Mouse (Mus musculus) hindbrain, embryonic 15.5 days (tissue): ENCODE measurements around the gene Sidt1. TPM values are rescaled to one million over a fixed set of nuclear protein-coding genes. Genes with fewer than 3 reads are reported as not detected.

Experiments
- ATAC-seq: fragments of 200-750 bp; cut with Nextera tagmentation; 2 replicates; pipeline ENCODE4 v1.8.0; 2017; ENCODE audit warnings: low read depth, moderate number of reproducible peaks, moderate TSS enrichment; ENCODE audit not compliant: low FRiP score
- H3K27ac ChIP-seq: fragments of 300-500 bp; sonication (generic); replicated peaks from 2 replicates; pipeline ENCODE4 v1.5.1; 2015; ENCODE audit warnings: mild to moderate bottlenecking, inconsistent platforms
- H3K27me3 ChIP-seq: fragments of 300-500 bp; sonication (generic); 2 replicates; pipeline ENCODE4 v1.6.1; 2015; ENCODE audit warnings: control low read depth, inconsistent platforms
- H3K36me3 ChIP-seq: fragments of 300-500 bp; sonication (generic); 2 replicates; pipeline ENCODE4 v1.6.1; 2015; ENCODE audit warnings: control low read depth, inconsistent platforms
- H3K4me1 ChIP-seq: fragments of 300-500 bp; sonication (generic); replicated peaks from 2 replicates; pipeline ENCODE4 v1.6.1; 2015; ENCODE audit warnings: control low read depth, inconsistent platforms
- H3K4me2 ChIP-seq: fragments of 300-500 bp; sonication (generic); 2 replicates; pipeline ENCODE4 v1.6.1; 2015; ENCODE audit warnings: moderate library complexity, mild to moderate bottlenecking, inconsistent platforms
- H3K4me3 ChIP-seq: fragments of 300-500 bp; sonication (generic); 2 replicates; pipeline ENCODE4 v1.5.1; 2015; ENCODE audit warnings: mild to moderate bottlenecking, inconsistent platforms
- H3K9ac ChIP-seq: fragments of 300-500 bp; sonication (generic); 2 replicates; pipeline ENCODE4 v1.6.1; 2015; ENCODE audit warnings: inconsistent platforms
- H3K9me3 ChIP-seq: fragments of 300-500 bp; sonication (generic); 2 replicates; pipeline ENCODE4 v1.6.1; 2016; ENCODE audit warnings: control low read depth, inconsistent platforms
- WGBS: fragments of 180-500 bp; shearing (Covaris S2); methylation state at CpG from one replicate; pipeline ENCODE4 v1.1.7; 2015; 5-methylcytosine and 5-hydroxymethylcytosine counted together
- polyA plus RNA-seq: library from polyadenylated mRNA; unstranded; fragments of >200 nt; fragmentation: Nextera tagmentation; extraction: Ambion mirVana; gene quantifications from 2 replicates; pipeline ENCODE4 v1.2.1, GENCODE M21; 2015

The Sidt1 gene
- polyA plus RNA-seq, 1 experiment from 2014 or later, result 13.6 TPM

GRCm38 (mm10) chr16:44331995-44332860, 768 bp downstream of the Sidt1 start:
- Histone ChIP-seq H3K36me3 (no peaks in the 10 kb centered on the region), H3K9ac (peak overlapping the region; percentile 70), H3K9me3 (no peaks in the 10 kb centered on the region), H3K27ac (0 out of 2 replicates have a peak overlapping the region, but pooled peaks have one; percentile 49), H3K4me3 (peak overlapping the region; percentile 72), H3K4me1 (peaks cover 23% of the 10 kb centered on the region), H3K27me3 (peaks cover 3% of the 10 kb centered on the region; the same call in 1 of the 2 replicates), H3K4me2 (peak overlapping the region; percentile 99)
- under 1% methylated on average over 56 of the region's 60 CpGs for WGBS
- ATAC-seq, result peak; percentile 80

- Histone ChIP-seq H3K36me3 (no peaks in the 10 kb centered on the region), H3K4me3 (peak overlapping the region; percentile 72), H3K27ac (0 out of 2 replicates have a peak overlapping the region, but pooled peaks have one; percentile 49), H3K9ac (peak overlapping the region; percentile 70), H3K4me2 (peak overlapping the region; percentile 99), H3K27me3 (peaks cover 3% of the 10 kb centered on the region; the same call in 1 of the 2 replicates), H3K9me3 (no peaks in the 10 kb centered on the region), H3K4me1 (peaks cover 23% of the 10 kb centered on the region)
- WGBS, result 10% methylated on average over 6 of the region's 6 CpGs
- peak; percentile 49 for ATAC-seq
Observed at GRCm38 (mm10) chr16:44331671-44331994, 1.4 kb downstream of the Sidt1 start.

GRCm38 (mm10) chr16:44331154-44331553, 1.8 kb downstream of the Sidt1 start:
- peaks cover 3% of the 10 kb centered on the region; the same call in 1 of the 2 replicates for H3K27me3 ChIP-seq
- H3K9me3 ChIP-seq, result no peaks in the 10 kb centered on the region
- H3K4me2 ChIP-seq, result peak overlapping the region; percentile 99
- no peak overlapping the region for H3K9ac ChIP-seq
- H3K4me3 ChIP-seq, result peak overlapping the region; percentile 72
- no peak overlapping the region for H3K27ac ChIP-seq
- no peaks in the 10 kb centered on the region for H3K36me3 ChIP-seq
- H3K4me1 ChIP-seq, result peaks cover 23% of the 10 kb centered on the region
- ATAC-seq, result peak; percentile 52; the same call in 1 of the 2 replicates
- 14% methylated on average over 9 of the region's 9 CpGs for WGBS

GRCm38 (mm10) chr16:44330657-44331056, 2.3 kb downstream of the Sidt1 start:
- Histone ChIP-seq H3K4me3 (no peak overlapping the region), H3K9me3 (no peaks in the 10 kb centered on the region), H3K4me1 (peaks cover 23% of the 10 kb centered on the region), H3K4me2 (peak overlapping the region; percentile 99), H3K27me3 (peaks cover 3% of the 10 kb centered on the region; the same call in 1 of the 2 replicates), H3K27ac (no peak overlapping the region), H3K9ac (no peak overlapping the region), H3K36me3 (no peaks in the 10 kb centered on the region)
- ATAC-seq, result no peak
- WGBS, result 81% methylated on average over 9 of the region's 9 CpGs

GRCm38 (mm10) chr16:44328644-44329043, 4.4 kb downstream of the Sidt1 start:
- 76% methylated on average over 4 of the region's 4 CpGs for WGBS

GRCm38 (mm10) chr16:44320232-44320631, 12.8 kb downstream of the Sidt1 start:
- Histone ChIP-seq H3K4me3 (no peak overlapping the region), H3K27me3 (no peaks in the 10 kb centered on the region), H3K4me1 (no peaks in the 10 kb centered on the region), H3K27ac (no peak overlapping the region), H3K4me2 (no peak overlapping the region), H3K9ac (no peak overlapping the region), H3K9me3 (no peaks in the 10 kb centered on the region), H3K36me3 (no peaks in the 10 kb centered on the region)
- ATAC-seq, result no peak
- WGBS, result 41% methylated on average over 3 of the region's 3 CpGs

More at GRCm38 (mm10) chr16:44328644-44329043, 4.4 kb downstream of the Sidt1 start:
- H3K4me2 ChIP-seq, result no peak overlapping the region
- H3K27ac ChIP-seq, result no peak overlapping the region
- H3K9ac ChIP-seq, result no peak overlapping the region
- H3K36me3 ChIP-seq, result no peaks in the 10 kb centered on the region
- ATAC-seq, result no peak
- H3K27me3 ChIP-seq, result peaks cover 1% of the 10 kb centered on the region; the same call in 1 of the 2 replicates
- H3K4me1 ChIP-seq, result peaks cover 23% of the 10 kb centered on the region
- H3K4me3 ChIP-seq, result no peak overlapping the region
- H3K9me3 ChIP-seq, result no peaks in the 10 kb centered on the region

- ATAC-seq, result no peak
- Histone ChIP-seq H3K36me3 (no peaks in the 10 kb centered on the region), H3K27ac (no peak overlapping the region), H3K27me3 (no peaks in the 10 kb centered on the region), H3K4me2 (no peak overlapping the region), H3K4me3 (no peak overlapping the region), H3K9ac (no peak overlapping the region), H3K4me1 (no peaks in the 10 kb centered on the region), H3K9me3 (no peaks in the 10 kb centered on the region)
- WGBS, result 84% methylated on average over 4 of the region's 4 CpGs
Observed at GRCm38 (mm10) chr16:44316350-44316749, 16.6 kb downstream of the Sidt1 start.

GRCm38 (mm10) chr16:44313422-44313821, 19.6 kb downstream of the Sidt1 start:
- ATAC-seq, result no peak

GRCm38 (mm10) chr16:44305606-44306005, 27.4 kb downstream of the Sidt1 start:
- no peak overlapping the region for H3K4me3 ChIP-seq
- no peak for ATAC-seq
- no peaks in the 10 kb centered on the region for H3K27me3 ChIP-seq
- H3K9ac ChIP-seq, result no peak overlapping the region
- H3K27ac ChIP-seq, result no peak overlapping the region
- no peak overlapping the region for H3K4me2 ChIP-seq
- H3K36me3 ChIP-seq, result no peaks in the 10 kb centered on the region
- H3K4me1 ChIP-seq, result 0 out of 2 replicates have a peak, but pooled peaks cover 3% of the 10 kb centered on the region
- H3K9me3 ChIP-seq, result no peaks in the 10 kb centered on the region
- 73% methylated on average over 3 of the region's 3 CpGs for WGBS

More at GRCm38 (mm10) chr16:44313422-44313821, 19.6 kb downstream of the Sidt1 start:
- no peaks in the 10 kb centered on the region for H3K9me3 ChIP-seq
- WGBS, result 81% methylated on average over 4 of the region's 4 CpGs
- H3K27ac ChIP-seq, result no peak overlapping the region
- no peak overlapping the region for H3K4me2 ChIP-seq
- no peak overlapping the region for H3K4me3 ChIP-seq
- no peaks in the 10 kb centered on the region for H3K36me3 ChIP-seq
- H3K27me3 ChIP-seq, result no peaks in the 10 kb centered on the region
- no peak overlapping the region for H3K9ac ChIP-seq
- H3K4me1 ChIP-seq, result no peaks in the 10 kb centered on the region

GRCm38 (mm10) chr16:44303822-44304221, 29.2 kb downstream of the Sidt1 start:
- no peaks in the 10 kb centered on the region for H3K27me3 ChIP-seq
- no peaks in the 10 kb centered on the region for H3K36me3 ChIP-seq
- H3K27ac ChIP-seq, result no peak overlapping the region
- ATAC-seq, result no peak
- 81% methylated on average over 2 of the region's 2 CpGs for WGBS
- no peak overlapping the region for H3K4me3 ChIP-seq
- no peaks in the 10 kb centered on the region for H3K9me3 ChIP-seq
- H3K4me2 ChIP-seq, result no peak overlapping the region
- H3K9ac ChIP-seq, result no peak overlapping the region
- 0 out of 2 replicates have a peak, but pooled peaks cover 3% of the 10 kb centered on the region for H3K4me1 ChIP-seq

GRCm38 (mm10) chr16:44302126-44302892, 30.7 kb downstream of the Sidt1 start:
- Histone ChIP-seq H3K4me1 (0 out of 2 replicates have a peak, but pooled peaks cover 3% of the 10 kb centered on the region), H3K4me3 (no peak overlapping the region), H3K27me3 (no peaks in the 10 kb centered on the region), H3K27ac (no peak overlapping the region), H3K36me3 (no peaks in the 10 kb centered on the region), H3K4me2 (no peak overlapping the region), H3K9me3 (no peaks in the 10 kb centered on the region), H3K9ac (no peak overlapping the region)
- no peak for ATAC-seq
- WGBS, result 64% methylated on average over 10 of the region's 10 CpGs
